Mouse (Mus musculus) E14TG2a.4 (cell line): ENCODE measurements around the gene Rps3a1.

Source experiments
- CTCF ChIP-seq: conservative IDR thresholded peaks from 2 replicates; pipeline ENCODE4 v1.5.1; 2014; ENCODE audit warnings: low read length
- NANOG ChIP-seq: IDR thresholded peaks from 2 replicates; pipeline ENCODE4 v1.6.1; 2014; ENCODE audit warnings: borderline replicate concordance, low read length, mixed read lengths
- POU5F1 ChIP-seq: IDR thresholded peaks from 2 replicates; pipeline ENCODE4 v1.6.1; 2014; ENCODE audit warnings: low read length, borderline replicate concordance

DNA sequence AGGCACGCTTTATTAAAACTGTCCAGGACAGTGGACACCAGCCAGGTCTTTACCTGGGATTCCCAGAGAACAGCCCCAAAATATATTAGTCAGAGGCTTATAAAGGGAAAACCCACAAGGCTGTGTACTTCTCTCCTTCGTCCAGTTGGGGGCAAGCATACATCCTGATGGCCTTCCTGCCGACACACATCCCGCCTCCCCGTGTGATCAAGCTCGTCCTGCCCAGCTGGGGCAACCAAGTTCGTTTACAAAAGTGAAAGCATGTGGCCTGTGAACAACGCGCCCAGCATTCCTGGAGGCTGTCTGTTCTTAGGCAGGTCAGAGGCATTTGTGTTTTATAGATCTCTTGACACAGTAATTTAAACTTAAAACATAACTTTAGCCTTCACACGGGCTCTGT lies 32.4 kb downstream of the Rps3a1 start:
- TF ChIP-seq CTCF (peak; percentile 15; the same call in 1 of the 2 replicates), NANOG (no peak), POU5F1 (no peak)
